Mouse (Mus musculus) MEL (cell line): ENCODE results near the gene Stn1. TPM values are rescaled to one million over a fixed set of nuclear protein-coding genes. Genes with fewer than 3 reads are reported as not detected.

Experiments used
- DNase-seq: peaks from one replicate; pipeline ENCODE4 v3.0.0; 2011; ENCODE audit warnings: low read depth, low spot score
- H3K27ac ChIP-seq: 2 replicates; pipeline ENCODE4 v1.5.1; 2012; ENCODE audit warnings: low read depth, mild to moderate bottlenecking, control low read depth, low read length, moderate library complexity; ENCODE audit not compliant: control insufficient read depth
- H3K27me3 ChIP-seq, 2 experiments: fragments of 150-350 bp in 1 of 2; sonication (generic) in 1 of 2; 2 replicates each; pipeline ENCODE4 v1.6.1; 2012; ENCODE audit warnings: low read length in 2 of 2, mild to moderate bottlenecking in 2 of 2, improper control_type of control experiment in 1 of 2, moderate library complexity in 1 of 2; ENCODE audit not compliant: insufficient read depth in 2 of 2, control insufficient read depth in 1 of 2
- H3K36me3 ChIP-seq, 2 experiments: 2 replicates each; pipeline ENCODE4 v1.6.1; 2012 to 2014; ENCODE audit warnings: low read length in 2 of 2, improper control_type of control experiment in 1 of 2, inconsistent platforms in 1 of 2, mild to moderate bottlenecking in 1 of 2; ENCODE audit not compliant: insufficient read depth in 2 of 2, control insufficient read depth in 1 of 2
- H3K4me1 ChIP-seq, 2 experiments: fragments of 150-350 bp in 1 of 2; sonication (generic) in 1 of 2; 2 replicates each; pipeline ENCODE4 v1.6.1; 2012; ENCODE audit warnings: low read length in 2 of 2, improper control_type of control experiment in 1 of 2, mild to moderate bottlenecking in 1 of 2; ENCODE audit not compliant: insufficient read depth in 2 of 2, control insufficient read depth in 1 of 2
- H3K4me3 ChIP-seq, 2 experiments: fragments of 150-350 bp in 1 of 2; sonication (generic) in 1 of 2; 2 replicates each; pipeline ENCODE4 v1.5.1; 2012; ENCODE audit warnings: low read depth in 2 of 2, low read length in 2 of 2, mild to moderate bottlenecking in 2 of 2, moderate library complexity in 2 of 2, control low read depth in 1 of 2, improper control_type of control experiment in 1 of 2; ENCODE audit not compliant: control insufficient read depth in 1 of 2, insufficient read depth in 1 of 2
- H3K79me2 ChIP-seq: 2 replicates; pipeline ENCODE4 v1.6.1; 2012; ENCODE audit warnings: mild to moderate bottlenecking, low read length, moderate library complexity; ENCODE audit not compliant: control insufficient read depth, poor library complexity, insufficient read depth
- H3K9ac ChIP-seq: 2 replicates; pipeline ENCODE4 v1.6.1; 2012; ENCODE audit warnings: low read depth, mild to moderate bottlenecking, control low read depth, low read length, moderate library complexity; ENCODE audit not compliant: control insufficient read depth, poor library complexity, severe bottlenecking
- H3K9me3 ChIP-seq: fragments of 150-350 bp; sonication (generic); replicated peaks from 2 replicates; pipeline ENCODE4 v1.6.1; 2012; ENCODE audit warnings: mild to moderate bottlenecking, low read length, improper control_type of control experiment, moderate library complexity; ENCODE audit not compliant: insufficient read depth
- BHLHE40 ChIP-seq: IDR thresholded peaks from 2 replicates; pipeline ENCODE4 v1.6.1; 2012; ENCODE audit warnings: low read depth, mild to moderate bottlenecking, inconsistent platforms, low read length, improper control_type of control experiment, borderline replicate concordance
- CHD1 ChIP-seq: IDR thresholded peaks from 2 replicates; pipeline ENCODE4 v1.6.1; 2012; ENCODE audit warnings: low read depth, mild to moderate bottlenecking, inconsistent platforms, low read length, improper control_type of control experiment
- CHD2 ChIP-seq: IDR thresholded peaks from 2 replicates; pipeline ENCODE4 v1.6.1; 2011; ENCODE audit warnings: low read length, improper control_type of control experiment
- CTCF ChIP-seq, 3 experiments: IDR thresholded peaks in 2 of 3; conservative IDR thresholded peaks in 1 of 3; 2 replicates each; pipeline ENCODE4 v1.5.1; 2011 to 2012; ENCODE audit warnings: low read length in 3 of 3, low read depth in 2 of 3, mild to moderate bottlenecking in 2 of 3, improper control_type of control experiment in 1 of 3, inconsistent platforms in 1 of 3, mixed read lengths in 1 of 3, moderate library complexity in 1 of 3; ENCODE audit not compliant: control insufficient read depth in 1 of 3, insufficient read depth in 1 of 3, poor library complexity in 1 of 3, severe bottlenecking in 1 of 3
- E2F4 ChIP-seq: IDR thresholded peaks from 2 replicates; pipeline ENCODE4 v1.6.1; 2011; ENCODE audit warnings: low read depth, low read length, improper control_type of control experiment, borderline replicate concordance
- ELF1 ChIP-seq: IDR thresholded peaks from 2 replicates; pipeline ENCODE4 v1.6.1; 2014; ENCODE audit warnings: low read depth, mild to moderate bottlenecking, inconsistent platforms, low read length, improper control_type of control experiment, moderate library complexity
- EP300 ChIP-seq, 2 experiments: IDR thresholded peaks; 2 replicates each; pipeline ENCODE4 v1.6.1; 2011; ENCODE audit warnings: improper control_type of control experiment in 2 of 2, low read length in 2 of 2, low read depth in 1 of 2, mild to moderate bottlenecking in 1 of 2
- GABPA ChIP-seq: IDR thresholded peaks from 2 replicates; pipeline ENCODE4 v1.6.1; 2012; ENCODE audit warnings: low read depth, mild to moderate bottlenecking, inconsistent platforms, low read length, improper control_type of control experiment, moderate library complexity
- JUND ChIP-seq: IDR thresholded peaks from 2 replicates; pipeline ENCODE4 v1.6.1; 2011; ENCODE audit warnings: low read depth, mild to moderate bottlenecking, improper control_type of control experiment, low read length
- KAT2A ChIP-seq: conservative IDR thresholded peaks from 2 replicates; pipeline ENCODE4 v1.6.1; 2012; ENCODE audit warnings: low read depth, low read length, improper control_type of control experiment, inconsistent platforms
- MAFK ChIP-seq: IDR thresholded peaks from 2 replicates; pipeline ENCODE4 v1.6.1; 2011; ENCODE audit warnings: low read depth, mild to moderate bottlenecking, low read length, improper control_type of control experiment, borderline replicate concordance
- MAX ChIP-seq: IDR thresholded peaks from 2 replicates; pipeline ENCODE4 v1.6.1; 2011; ENCODE audit warnings: low read length, improper control_type of control experiment
- MAZ ChIP-seq: IDR thresholded peaks from 2 replicates; pipeline ENCODE4 v1.6.1; 2012; ENCODE audit warnings: low read depth, mild to moderate bottlenecking, inconsistent platforms, low read length, improper control_type of control experiment
- MEF2A ChIP-seq: IDR thresholded peaks from 2 replicates; pipeline ENCODE4 v1.6.1; 2014; ENCODE audit warnings: low read depth, mild to moderate bottlenecking, inconsistent platforms, low read length, improper control_type of control experiment; ENCODE audit not compliant: poor library complexity, insufficient replicate concordance, severe bottlenecking; ENCODE audit errors: extremely low read depth
- MXI1 ChIP-seq: IDR thresholded peaks from 2 replicates; pipeline ENCODE4 v1.6.1; 2011; ENCODE audit warnings: mild to moderate bottlenecking, low read depth, low read length, improper control_type of control experiment
- NELFE ChIP-seq: IDR thresholded peaks from 2 replicates; pipeline ENCODE4 v1.6.1; 2011; ENCODE audit warnings: low read depth, low read length, improper control_type of control experiment
- NRF1 ChIP-seq: IDR thresholded peaks from 2 replicates; pipeline ENCODE4 v1.6.1; 2014; ENCODE audit warnings: low read depth, mild to moderate bottlenecking, inconsistent platforms, low read length, improper control_type of control experiment, moderate library complexity; ENCODE audit not compliant: poor library complexity, insufficient read depth, severe bottlenecking
- POLR2A ChIP-seq, 2 experiments: IDR thresholded peaks; 2 replicates each; pipeline ENCODE4 v1.6.1; 2011 to 2012; ENCODE audit warnings: low read length in 2 of 2, mild to moderate bottlenecking in 2 of 2, control low read depth in 1 of 2, improper control_type of control experiment in 1 of 2, low read depth in 1 of 2, moderate library complexity in 1 of 2; ENCODE audit not compliant: control insufficient read depth in 1 of 2, insufficient read depth in 1 of 2, poor library complexity in 1 of 2
- POLR2AphosphoS2 ChIP-seq: IDR thresholded peaks from 2 replicates; pipeline ENCODE4 v1.6.1; 2011; ENCODE audit warnings: low read length, improper control_type of control experiment
- POLR2AphosphoS5 ChIP-seq: IDR thresholded peaks from 2 replicates; pipeline ENCODE4 v1.6.1; 2012; ENCODE audit warnings: low read depth, borderline replicate concordance, mild to moderate bottlenecking, inconsistent platforms, low read length, moderate library complexity, mixed read lengths
- RAD21 ChIP-seq: IDR thresholded peaks from 2 replicates; pipeline ENCODE4 v1.6.1; 2011; ENCODE audit warnings: mild to moderate bottlenecking, low read depth, low read length, improper control_type of control experiment
- RCOR1 ChIP-seq: IDR thresholded peaks from 2 replicates; pipeline ENCODE4 v1.6.1; 2012; ENCODE audit warnings: low read depth, mild to moderate bottlenecking, inconsistent platforms, low read length, improper control_type of control experiment
- SIN3A ChIP-seq: IDR thresholded peaks from 2 replicates; pipeline ENCODE4 v1.6.1; 2012; ENCODE audit warnings: low read length, improper control_type of control experiment, inconsistent platforms
- SMC3 ChIP-seq: IDR thresholded peaks from 2 replicates; pipeline ENCODE4 v1.6.1; 2011; ENCODE audit warnings: low read depth, low read length, improper control_type of control experiment
- TAL1 ChIP-seq: IDR thresholded peaks from 2 replicates; pipeline ENCODE4 v1.6.1; 2012; ENCODE audit warnings: mild to moderate bottlenecking, inconsistent platforms, low read length, moderate library complexity, mixed read lengths
- TCF12 ChIP-seq: IDR thresholded peaks from 2 replicates; pipeline ENCODE4 v1.6.1; 2014; ENCODE audit warnings: low read depth, mild to moderate bottlenecking, inconsistent platforms, low read length, improper control_type of control experiment, moderate library complexity
- UBTF ChIP-seq: IDR thresholded peaks from 2 replicates; pipeline ENCODE4 v1.6.1; 2012; ENCODE audit warnings: low read depth, mild to moderate bottlenecking, inconsistent platforms, low read length, improper control_type of control experiment, moderate library complexity, borderline replicate concordance; ENCODE audit not compliant: insufficient read depth
- ZC3H11A ChIP-seq: IDR thresholded peaks from 2 replicates; pipeline ENCODE4 v1.6.1; 2012; ENCODE audit warnings: low read depth, mild to moderate bottlenecking, inconsistent platforms, low read length, improper control_type of control experiment
- ZKSCAN1 ChIP-seq: IDR thresholded peaks from 2 replicates; pipeline ENCODE4 v1.6.1; 2012; ENCODE audit warnings: low read depth, mild to moderate bottlenecking, inconsistent platforms, low read length, improper control_type of control experiment, moderate library complexity
- ZMIZ1 ChIP-seq: IDR thresholded peaks from 2 replicates; pipeline ENCODE4 v1.6.1; 2012; ENCODE audit warnings: low read depth, mild to moderate bottlenecking, inconsistent platforms, low read length, improper control_type of control experiment, moderate library complexity
- ZNF384 ChIP-seq: IDR thresholded peaks from 2 replicates; pipeline ENCODE4 v1.6.1; 2012; ENCODE audit warnings: low read depth, mild to moderate bottlenecking, inconsistent platforms, low read length, improper control_type of control experiment
- polyA plus RNA-seq, 2 experiments: library from polyadenylated mRNA; stranded (reverse) in 1 of 2; unstranded in 1 of 2; fragments of >175 nt in 1 of 2; fragments of >200 nt in 1 of 2; gene quantifications; 2 replicates each; pipeline versions ENCODE4 v1.2.1 to v1.2.4; 2012; ENCODE audit warnings: low replicate concordance in 2 of 2, low read depth in 1 of 2; ENCODE audit not compliant: insufficient read length in 2 of 2, insufficient read depth in 1 of 2, missing spikeins in 1 of 2
- total RNA-seq: library from RNA; depleted of rRNA; stranded (reverse); fragments of 300-350 nt; gene quantifications from 2 replicates; pipeline ENCODE4 v1.2.3, GENCODE M21; 2012

The Stn1 gene
- total and polyA plus RNA-seq, 3 experiments: 9.7 to 13.6 TPM; not detected in 1

- TF ChIP-seq KAT2A (no peak), CHD2 (no peak), ZKSCAN1 (no peak), MXI1 (no peak), ZC3H11A (no peak), EP300 (IDR thresholded peaks at IDR 0.05; ENCODE audit: low read depth in 1 of 2, low read length in 2 of 2) (peak in 1 of 2 experiments; percentile 56; a peak in 2 of 4 replicates), ZNF384 (peak; percentile 73)
Observed at GRCm38 (mm10) chr19:47519163-47519893, 18.0 kb downstream of the Stn1 start (continued).

GRCm38 (mm10) chr19:47518475-47519162 is 18.7 kb downstream of the Stn1 start:
- H3K36me3 ChIP-seq: peaks cover 0 to 14% of the 10 kb centered on the region in 2 experiments; a peak in 2 of 4 replicates
- H3K79me2 ChIP-seq: no peaks in the 10 kb centered on the region; the same call in 1 of the 2 replicates
- H3K27me3 ChIP-seq: no peaks in the 10 kb centered on the region
- H3K4me1 ChIP-seq: peaks cover 7 to 19% of the 10 kb centered on the region in 2 experiments
- DNase-seq: peak; percentile 89
- H3K27ac ChIP-seq: peak overlapping the region; percentile 97
- H3K9ac ChIP-seq: peak overlapping the region; percentile 77
- H3K4me3 ChIP-seq: peak overlapping the region; percentile 56 to 69
- H3K9me3 ChIP-seq: no peaks in the 10 kb centered on the region
- peak; percentile 69 for TF ChIP-seq TCF12
- peak; percentile 75 to 82 for TF ChIP-seq EP300 (IDR thresholded peaks at IDR 0.05; ENCODE audit: low read depth in 1 of 2, low read length in 2 of 2)
- no peak; the same call in 1 of the 2 replicates for TF ChIP-seq NRF1
- TF ChIP-seq SMC3: no peak
- TF ChIP-seq BHLHE40: no peak
- no peak for TF ChIP-seq POLR2AphosphoS5
- no peak for TF ChIP-seq KAT2A
- TF ChIP-seq UBTF: no peak
- TF ChIP-seq JUND: 0 out of 2 replicates have a peak, but pooled peaks have one; percentile 48
- peak; percentile 80 for TF ChIP-seq SIN3A
- TF ChIP-seq ZKSCAN1: no peak
- TF ChIP-seq MEF2A: no peak
- peak; percentile 49; the same call in 1 of the 2 replicates for TF ChIP-seq POLR2AphosphoS2
- no peak for TF ChIP-seq ZMIZ1
- TF ChIP-seq ZNF384: no peak
- TF ChIP-seq MXI1: no peak; the same call in 1 of the 2 replicates
- TF ChIP-seq CTCF (IDR thresholded peaks at IDR 0.05 in 2 of 3, conservative IDR thresholded peaks at IDR 0.05 in 1 of 3; ENCODE audit: control insufficient read depth in 1 of 3, insufficient read depth in 1 of 3, low read depth in 2 of 3, low read length in 3 of 3, poor library complexity in 1 of 3, severe bottlenecking in 1 of 3): no peak
- TF ChIP-seq CHD2: no peak
- TF ChIP-seq RCOR1: peak; percentile 66; the same call in 1 of the 2 replicates
- no peak for TF ChIP-seq ELF1
- TF ChIP-seq NELFE: peak; percentile 61
- no peak for TF ChIP-seq MAX
- peak; percentile 56; the same call in 1 of the 2 replicates for TF ChIP-seq MAFK
- no peak for TF ChIP-seq RAD21
- no peak for TF ChIP-seq CHD1
- TF ChIP-seq MAZ: no peak; the same call in 1 of the 2 replicates
- TF ChIP-seq E2F4: no peak
- TF ChIP-seq POLR2A (IDR thresholded peaks at IDR 0.05; ENCODE audit: control insufficient read depth in 1 of 2, insufficient read depth in 1 of 2, low read depth in 1 of 2, low read length in 2 of 2, poor library complexity in 1 of 2): peak in 1 of 2 experiments; percentile 73; a peak in 2 of 4 replicates
- peak; percentile 32 for TF ChIP-seq TAL1
- peak; percentile 88 for TF ChIP-seq GABPA
